Mouse (Mus musculus) myocyte (in vitro differentiated cells): Measurements from ENCODE around the gene Hvcn1.

Source experiments
- E2F4 ChIP-seq: IDR thresholded peaks from one replicate; pipeline ENCODE4 v1.6.1; 2011; ENCODE audit warnings: mild to moderate bottlenecking, control low read depth, moderate library complexity; ENCODE audit not compliant: insufficient read depth
- MYOD1 ChIP-seq, 3 experiments: IDR thresholded peaks; one replicate each; pipeline ENCODE4 v1.6.1; 2011; ENCODE audit warnings: control low read depth in 2 of 3, low read depth in 2 of 3, mild to moderate bottlenecking in 2 of 3, moderate library complexity in 1 of 3; ENCODE audit not compliant: insufficient read length in 2 of 3, control insufficient read depth in 1 of 3
- POLR2A ChIP-seq: IDR thresholded peaks from one replicate; pipeline ENCODE4 v1.6.1; 2011; ENCODE audit warnings: low read depth, mild to moderate bottlenecking, control low read depth, moderate library complexity; ENCODE audit not compliant: insufficient read length
- POLR2AphosphoS2 ChIP-seq: IDR thresholded peaks from one replicate; pipeline ENCODE4 v1.6.1; 2011; ENCODE audit warnings: low read depth, control low read depth; ENCODE audit not compliant: insufficient read length
- TCF12 ChIP-seq: IDR thresholded peaks from one replicate; pipeline ENCODE4 v1.6.1; 2011; ENCODE audit warnings: mild to moderate bottlenecking, control low read depth; ENCODE audit not compliant: poor library complexity, insufficient read depth, severe bottlenecking
- USF1 ChIP-seq: IDR thresholded peaks from one replicate; pipeline ENCODE4 v1.6.1; 2011; ENCODE audit warnings: low read depth, mild to moderate bottlenecking, control low read depth, moderate library complexity

- TF ChIP-seq USF1 (no peak), POLR2A (no peak), POLR2AphosphoS2 (no peak), TCF12 (no peak), E2F4 (no peak), MYOD1 (IDR thresholded peaks at IDR 0.05; ENCODE audit: control insufficient read depth in 1 of 3, insufficient read length in 2 of 3, low read depth in 2 of 3) (no peak)
Observed at GRCm38 (mm10) chr5:122233695-122234094, 27.1 kb downstream of the Hvcn1 start.
